Comparison of ENCODE assay signal across 10 mouse cellular contexts in genomic region chr9:53825318-53825717, GRCm38 (mm10). TPM values are rescaled to one million over a fixed set of nuclear protein-coding genes. Genes with fewer than 3 reads are reported as not detected.
DNase-seq lines count a peak whose midpoint lies in the region; ATAC-seq and TF ChIP-seq lines count a peak whose summit lies in the region.
"Had no signal": no experiment of that assay in that cellular context is flagged by ENCODE, and none has a peak within 500 bp of the region (broad histone marks: within the 10 kb centered on the region; RNA-seq: fewer than 3 reads in every experiment).

No protein-coding gene starts in this region.

- H3K4me2 ChIP-seq in midbrain, embryonic 16.5 days (ENCODE audit: low read length) = no peak overlapping the region
- no peak overlapping the region for H3K4me2 ChIP-seq in limb, embryonic 14.5 days (replicated peaks; ENCODE audit: low read depth, low read length, severe bottlenecking)
- H3K4me2 ChIP-seq: hindbrain, embryonic 15.5 days; stomach, embryonic 15.5 days had no signal

- peaks cover 3% of the 10 kb centered on the region; the same call in 1 of the 2 replicates for H3K4me1 ChIP-seq in midbrain, embryonic 10.5 days
- H3K4me1 ChIP-seq in midbrain, embryonic 16.5 days (ENCODE audit: control insufficient read depth, insufficient read depth, low read length) = no peaks in the 10 kb centered on the region; the same call in 1 of the 2 replicates
- no peaks in the 10 kb centered on the region for H3K4me1 ChIP-seq in limb, embryonic 14.5 days (ENCODE audit: control insufficient read depth, insufficient read depth, low read length)
- H3K4me1 ChIP-seq: stomach, embryonic 15.5 days had no signal

- no peak overlapping the region for H3K27ac ChIP-seq in midbrain, embryonic 10.5 days (replicated peaks)
- H3K27ac ChIP-seq in midbrain, embryonic 16.5 days (ENCODE audit: low read length) = no peak overlapping the region
- H3K27ac ChIP-seq in limb, embryonic 14.5 days (replicated peaks; ENCODE audit: low read depth, low read length) = no peak overlapping the region
- H3K27ac ChIP-seq: hindbrain, embryonic 15.5 days; stomach, embryonic 15.5 days had no signal

- ATAC-seq in CD4-positive, CD25-positive, alpha-beta regulatory T cell, adult 4 months = no peak
- no peak; the same call in 1 of the 2 replicates for ATAC-seq in midbrain, embryonic 16.5 days
- no peak for ATAC-seq in limb, embryonic 14.5 days (ENCODE audit: low FRiP score, low read depth)

- no peak for TF ChIP-seq POLR2A in limb, embryonic 14.5 days (IDR thresholded peaks at IDR 0.05; ENCODE audit: borderline replicate concordance, extremely low read depth, insufficient read depth, insufficient read length)

- H3K36me3 ChIP-seq in midbrain, embryonic 10.5 days = no peaks in the 10 kb centered on the region
- H3K36me3 ChIP-seq in midbrain, embryonic 16.5 days (ENCODE audit: control insufficient read depth, insufficient read depth, low read length) = no peaks in the 10 kb centered on the region
- H3K36me3 ChIP-seq in limb, embryonic 14.5 days (ENCODE audit: control insufficient read depth, insufficient read depth, low read length) = no peaks in the 10 kb centered on the region
- H3K36me3 ChIP-seq: hindbrain, embryonic 15.5 days; stomach, embryonic 15.5 days had no signal

- peak; percentile 57 for DNase-seq in CD4-positive, CD25-positive, alpha-beta regulatory T cell, adult 2 months (ENCODE audit: low read depth, low spot score)
- DNase-seq in midbrain, embryonic 10.5 days (ENCODE audit: low spot score) = peak; percentile 49
- DNase-seq in embryo, embryonic 11.5 days (ENCODE audit: low read depth, low spot score) = peak; percentile 44
- DNase-seq in limb, embryonic 14.5 days (ENCODE audit: low spot score) = peak; percentile 53
- DNase-seq in retina, postnatal 7 days (ENCODE audit: low read depth, low spot score) = peak; percentile 53
- no peak for DNase-seq in gastrocnemius, adult 8-10 months (ENCODE audit: low spot score in 2 of 2)

- no peaks in the 10 kb centered on the region for H3K27me3 ChIP-seq in midbrain, embryonic 10.5 days (ENCODE audit: low read depth, poor library complexity, severe bottlenecking)
- H3K27me3 ChIP-seq in midbrain, embryonic 16.5 days (ENCODE audit: control insufficient read depth, insufficient read depth, low read depth, low read length) = no peaks in the 10 kb centered on the region
- no peaks in the 10 kb centered on the region for H3K27me3 ChIP-seq in limb, embryonic 14.5 days (ENCODE audit: control insufficient read depth, insufficient read depth, low read length)
- H3K27me3 ChIP-seq: hindbrain, embryonic 15.5 days; stomach, embryonic 15.5 days had no signal

- no peak overlapping the region for H3K4me3 ChIP-seq in midbrain, embryonic 10.5 days
- H3K4me3 ChIP-seq in midbrain, embryonic 16.5 days (ENCODE audit: low read depth, low read length) = no peak overlapping the region
- no peak overlapping the region for H3K4me3 ChIP-seq in limb, embryonic 14.5 days (replicated peaks; ENCODE audit: low read length)
- H3K4me3 ChIP-seq: hindbrain, embryonic 15.5 days; stomach, embryonic 15.5 days had no signal

- H3K9ac ChIP-seq in midbrain, embryonic 16.5 days (ENCODE audit: low read depth, low read length) = no peak overlapping the region
- H3K9ac ChIP-seq in limb, embryonic 14.5 days (ENCODE audit: low read depth, low read length, severe bottlenecking) = no peak overlapping the region
- H3K9ac ChIP-seq: hindbrain, embryonic 15.5 days; stomach, embryonic 15.5 days had no signal

- H3K9me3 ChIP-seq in midbrain, embryonic 10.5 days (replicated peaks) = no peaks in the 10 kb centered on the region
- no peaks in the 10 kb centered on the region for H3K9me3 ChIP-seq in midbrain, embryonic 16.5 days (replicated peaks; ENCODE audit: control insufficient read depth, low read length, poor library complexity, severe bottlenecking)
- H3K9me3 ChIP-seq in limb, embryonic 14.5 days (ENCODE audit: control insufficient read depth, low read length) = no peaks in the 10 kb centered on the region
- H3K9me3 ChIP-seq: hindbrain, embryonic 15.5 days; stomach, embryonic 15.5 days had no signal

- WGBS in midbrain, embryonic 10.5 days = 11% methylated on average over 9 of the region's 9 CpGs
- WGBS in midbrain, embryonic 16.5 days = 9% methylated on average over 9 of the region's 9 CpGs
- WGBS in limb, embryonic 14.5 days = 6% methylated on average over 9 of the region's 9 CpGs

RNA-seq across cellular contexts. Expression of gene Sln, which starts 24.6 kb away (rescaled TPM):
- polyA plus RNA-seq in CD4-positive, CD25-positive, alpha-beta regulatory T cell, adult 4 months (2017; shearing (Covaris generic)) = not detected
- polyA plus RNA-seq in midbrain, embryonic 10.5 days (2016; fragmentation: Nextera tagmentation; extraction: Ambion mirVana) = not detected in 2 replicates
- 0.31 TPM in 1 of 2 replicates, not detected in the other for polyA plus RNA-seq in midbrain, embryonic 16.5 days (2015; fragmentation: Nextera tagmentation; extraction: Ambion mirVana)
- polyA plus RNA-seq in limb, embryonic 14.5 days (2012; rRNA removed) = 33.4 and 43.9 TPM in 2 replicates
- polyA plus RNA-seq in limb, embryonic 14.5 days (2014; fragmentation: Nextera tagmentation; extraction: Ambion mirVana) = 67.8 and 100 TPM in 2 replicates
- 1 to 10 TPM in 1 of 4 experiments, under 1 TPM in 3; 0.39 to 1.1 (median 0.65) TPM for total RNA-seq in gastrocnemius, adult 8-10 months (2022)

RNA-seq across cellular contexts. Expression of gene Slc35f2, which starts 54.0 kb away (rescaled TPM):
- 10 to 100 TPM; 10.5 to 14.8 TPM for polyA plus RNA-seq in CD4-positive, CD25-positive, alpha-beta regulatory T cell, adult 4 months (2017; shearing (Covaris generic))
- 3.0 and 4.2 TPM in 2 replicates for polyA plus RNA-seq in midbrain, embryonic 10.5 days (2016; fragmentation: Nextera tagmentation; extraction: Ambion mirVana)
- 12.2 and 14.3 TPM in 2 replicates for polyA plus RNA-seq in midbrain, embryonic 16.5 days (2015; fragmentation: Nextera tagmentation; extraction: Ambion mirVana)
- 3.5 and 4.1 TPM in 2 replicates for polyA plus RNA-seq in limb, embryonic 14.5 days (2012; rRNA removed)
- 4.1 and 4.5 TPM in 2 replicates for polyA plus RNA-seq in limb, embryonic 14.5 days (2014; fragmentation: Nextera tagmentation; extraction: Ambion mirVana)
- not detected for total RNA-seq in gastrocnemius, adult 8-10 months (2022)

Comparison
In these comparisons a context has a peak if more than half of its experiments do, and no peak if none do; other contexts are left out.
1. DNase-seq: peak in CD4-positive, CD25-positive, alpha-beta regulatory T cell, adult 2 months (single experiment), midbrain, embryonic 10.5 days (single experiment), embryo, embryonic 11.5 days (single experiment), limb, embryonic 14.5 days (single experiment) and retina, postnatal 7 days (single experiment); none in gastrocnemius, adult 8-10 months (0 of 2).
2. RNA of gene Sln, which starts 24.6 kb away (polyA plus RNA-seq): 33.4 to 100 TPM in limb, embryonic 14.5 days; 0.31 TPM in midbrain, embryonic 16.5 days, not detected in CD4-positive, CD25-positive, alpha-beta regulatory T cell, adult 4 months and not detected in midbrain, embryonic 10.5 days; every median in the first group is over 10 times any median in the second.